Mouse (Mus musculus) ES-E14 (cell line): ENCODE results near the gene Ppp4r1. TPM values are rescaled to one million over a fixed set of nuclear protein-coding genes. Genes with fewer than 3 reads are reported as not detected.

ENCODE experiments used
- DNase-seq: peaks from one replicate; pipeline ENCODE4 v3.0.0-alpha.2; 2013; ENCODE audit warnings: low read depth, low spot score
- H3K27ac ChIP-seq: 2 replicates; pipeline ENCODE4 v1.5.1; 2012; ENCODE audit warnings: low read depth, mild to moderate bottlenecking, low read length, moderate library complexity, mixed read lengths; ENCODE audit not compliant: poor library complexity, insufficient read depth, severe bottlenecking
- H3K36me3 ChIP-seq: 2 replicates; pipeline ENCODE4 v1.6.1; 2012; ENCODE audit warnings: mild to moderate bottlenecking, low read length, moderate library complexity, mixed read lengths; ENCODE audit not compliant: control insufficient read depth, poor library complexity, insufficient read depth, severe bottlenecking
- H3K4me1 ChIP-seq, 2 experiments: fragments of 150-350 bp in 1 of 2; sonication (generic) in 1 of 2; 2 replicates each; pipeline ENCODE4 v1.6.1; 2012; ENCODE audit warnings: low read length in 2 of 2, mild to moderate bottlenecking in 1 of 2, mixed read lengths in 1 of 2; ENCODE audit not compliant: control insufficient read depth in 2 of 2, insufficient read depth in 2 of 2, poor library complexity in 1 of 2
- H3K4me3 ChIP-seq, 2 experiments: fragments of 150-350 bp in 1 of 2; sonication (generic) in 1 of 2; 2 replicates each; pipeline ENCODE4 v1.5.1; 2012; ENCODE audit warnings: low read length in 2 of 2, low read depth in 1 of 2, mild to moderate bottlenecking in 1 of 2, mixed read lengths in 1 of 2; ENCODE audit not compliant: insufficient read depth in 1 of 2, poor library complexity in 1 of 2, severe bottlenecking in 1 of 2
- H3K9ac ChIP-seq: 2 replicates; pipeline ENCODE4 v1.6.1; 2012; ENCODE audit warnings: low read depth, mild to moderate bottlenecking, low read length, mixed read lengths; ENCODE audit not compliant: poor library complexity, insufficient read depth, severe bottlenecking
- H3K9me3 ChIP-seq: fragments of 150-350 bp; sonication (generic); 2 replicates; pipeline ENCODE4 v1.6.1; 2012; ENCODE audit warnings: low read depth, mild to moderate bottlenecking, low read length; ENCODE audit not compliant: control insufficient read depth, insufficient read depth
- CHD2 ChIP-seq: IDR thresholded peaks from 2 replicates; pipeline ENCODE4 v1.6.1; 2014; ENCODE audit warnings: mild to moderate bottlenecking, low read depth, low read length, inconsistent platforms
- HCFC1 ChIP-seq: IDR thresholded peaks from 2 replicates; pipeline ENCODE4 v1.6.1; 2012; ENCODE audit warnings: low read length, inconsistent platforms, borderline replicate concordance; ENCODE audit not compliant: insufficient read depth
- MAFK ChIP-seq: IDR thresholded peaks from 2 replicates; pipeline ENCODE4 v1.6.1; 2014; ENCODE audit warnings: mild to moderate bottlenecking, low read depth, low read length, inconsistent platforms; ENCODE audit not compliant: insufficient read depth
- ZC3H11A ChIP-seq: IDR thresholded peaks from 2 replicates; pipeline ENCODE4 v1.6.1; 2012; ENCODE audit warnings: low read depth, mild to moderate bottlenecking, inconsistent platforms, low read length, borderline replicate concordance
- ZNF384 ChIP-seq: IDR thresholded peaks from 2 replicates; pipeline ENCODE4 v1.6.1; 2012; ENCODE audit warnings: low read depth, low read length, inconsistent platforms
- in situ Hi-C, 2 experiments: fragments of 600-800 bp; cut with MboI; formaldehyde crosslinking; loops; one replicate each; pipeline ENCODE4 v1.15.1; 2025; ENCODE audit warnings: low sequenced_read_pairs in 2 of 2, inconsistent platforms in 1 of 2; ENCODE audit not compliant: unreplicated experiment in 2 of 2
- total RNA-seq: library from RNA; depleted of rRNA; stranded (reverse); fragments of 300-350 nt; gene quantifications from 2 replicates; pipeline ENCODE4 v1.2.3, GENCODE M21; 2012

Gene Ppp4r1
- total RNA-seq, 1 experiment = 40.3 TPM

GRCm38 (mm10) chr17:65884061-65884669 lies 101.8 kb downstream of the Ppp4r1 start:
- TF ChIP-seq ZC3H11A = no peak
- TF ChIP-seq CHD2 = no peak
- no peak for TF ChIP-seq HCFC1
- no peak for TF ChIP-seq ZNF384
- TF ChIP-seq MAFK = no peak
- DNase-seq = no peak
- peak overlapping the region; percentile 89 for H3K9ac ChIP-seq
- H3K36me3 ChIP-seq = no peaks in the 10 kb centered on the region
- in situ Hi-C loops = no loop called here
- peak overlapping the region; percentile 83 to 86 for H3K4me3 ChIP-seq
- peak overlapping the region; percentile 65 for H3K27ac ChIP-seq
- no peaks in the 10 kb centered on the region for H3K9me3 ChIP-seq
- peaks cover 6 to 19% of the 10 kb centered on the region in 2 experiments; a peak in 3 of 4 replicates for H3K4me1 ChIP-seq

- peak; percentile 97 for TF ChIP-seq CHD2
- TF ChIP-seq HCFC1 = peak; percentile 99
- TF ChIP-seq ZC3H11A = no peak
- no peak for TF ChIP-seq ZNF384
- Histone ChIP-seq H3K27ac (peak overlapping the region; percentile 95), H3K4me3 (peak overlapping the region; percentile 83 to 86), H3K36me3 (no peaks in the 10 kb centered on the region), H3K4me1 (peaks cover 6 to 15% of the 10 kb centered on the region in 2 experiments; a peak in 3 of 4 replicates), H3K9ac (peak overlapping the region; percentile 89), H3K9me3 (no peaks in the 10 kb centered on the region)
- peak; percentile 97 for DNase-seq
- in situ Hi-C loops = no loop called here
These were observed 102.5 kb downstream of the Ppp4r1 start for GRCm38 (mm10) chr17:65884691-65885397.

GRCm38 (mm10) chr17:65885398-65885696 lies 103.0 kb downstream of the Ppp4r1 start:
- peak overlapping the region; percentile 86 for H3K9ac ChIP-seq
- H3K9me3 ChIP-seq = no peaks in the 10 kb centered on the region
- peak overlapping the region; percentile 80 to 83 for H3K4me3 ChIP-seq
- no peak for TF ChIP-seq ZNF384
- TF ChIP-seq ZC3H11A = no peak
- no peak for TF ChIP-seq HCFC1
- TF ChIP-seq MAFK = no peak
- no peak for TF ChIP-seq CHD2
- peak overlapping the region; percentile 95 for H3K27ac ChIP-seq
- H3K4me1 ChIP-seq = peaks cover 6 to 14% of the 10 kb centered on the region in 2 experiments; a peak in 3 of 4 replicates
- in situ Hi-C loops = no loop called here
- no peak for DNase-seq
- no peaks in the 10 kb centered on the region for H3K36me3 ChIP-seq

- no peaks in the 10 kb centered on the region for H3K9me3 ChIP-seq
- H3K9ac ChIP-seq = peak within 1 kb of the TSS; percentile 89
- TF ChIP-seq ZNF384 = peak; percentile 71
- TF ChIP-seq CHD2 = no peak
- TF ChIP-seq ZC3H11A = no peak
- no peak for TF ChIP-seq HCFC1
- peak within 1 kb of the TSS; percentile 83 to 86 for H3K4me3 ChIP-seq
- H3K4me1 ChIP-seq = peaks cover 6 to 14% of the 10 kb centered on the region in 2 experiments; a peak in 3 of 4 replicates
- in situ Hi-C loops = no loop called here
- H3K36me3 ChIP-seq = no peaks in the 10 kb centered on the region
- peak within 1 kb of the TSS; percentile 95 for H3K27ac ChIP-seq
- no peak for DNase-seq
These were observed 103.5 kb downstream of the Ppp4r1 start, which contains the start of gene Ralbp1 for GRCm38 (mm10) chr17:65885697-65886529. Ralbp1 (minus strand) TSS chr17:65885798.
